ENCODE assay signal across 13 mouse cellular contexts in genomic region chr9:121889927-121890440, GRCm38 (mm10). TPM values are rescaled to one million over a fixed set of nuclear protein-coding genes. Genes with fewer than 3 reads are reported as not detected.
A peak's percentile ranks its signal among the peaks of the same experiment; 100 is the strongest.
DNase-seq lines count a peak whose midpoint lies in the region; ATAC-seq and TF ChIP-seq lines count a peak whose summit lies in the region.
"Had no signal": no experiment of that assay in that cellular context is flagged by ENCODE, and none has a peak within 500 bp of the region (broad histone marks: within the 10 kb centered on the region; RNA-seq: fewer than 3 reads in every experiment).

No protein-coding gene starts in this region.

- 69% methylated on average over 4 of the region's 4 CpGs for WGBS in embryonic facial prominence, embryonic 12.5 days
- WGBS in embryonic facial prominence, embryonic 10.5 days, result 72% methylated on average over 4 of the region's 4 CpGs
- WGBS in liver, adult 2 months, result 8% methylated on average over 4 of the region's 4 CpGs
- 85% methylated on average over 4 of the region's 4 CpGs for WGBS in midbrain, embryonic 15.5 days

- ATAC-seq in embryonic facial prominence, embryonic 12.5 days (ENCODE audit: insufficient number of reproducible peaks, insufficient read depth, low FRiP score, low TSS enrichment), result no peak
- ATAC-seq in midbrain, embryonic 15.5 days (replicated peaks), result no peak

- H3K4me3 ChIP-seq in embryonic facial prominence, embryonic 12.5 days, result no peak overlapping the region
- H3K4me3 ChIP-seq in embryonic facial prominence, embryonic 10.5 days, result no peak overlapping the region
- no peak overlapping the region for H3K4me3 ChIP-seq in liver, adult 2 months (ENCODE audit: insufficient read depth, low read depth, low read length)
- H3K4me3 ChIP-seq in midbrain, embryonic 15.5 days, result no peak overlapping the region
- H3K4me3 ChIP-seq: hindbrain, embryonic 13.5 days; neural tube, embryonic 12.5 days had no signal

- no peak for DNase-seq in embryonic facial prominence, embryonic 10.5 days (ENCODE audit: low spot score)
- DNase-seq in liver, adult 2 months (ENCODE audit: extremely low read depth, low read depth, low spot score), result peak; percentile 93
- DNase-seq in liver, result no peak
- peak; percentile 28 for DNase-seq in urinary bladder, adult 2 months (ENCODE audit: low spot score)
- DNase-seq in urinary bladder, postnatal 14 days (ENCODE audit: low spot score), result no peak
- DNase-seq in embryo, embryonic 10.5 days (ENCODE audit: low spot score), result no peak
- DNase-seq: B cell, adult 2 months; cerebellum, adult 9-10 months had no signal

- TF ChIP-seq POLR2A in liver, adult 2 months (IDR thresholded peaks at IDR 0.05; ENCODE audit: extremely low read depth, insufficient read depth, low read length), result no peak

- H3K9me3 ChIP-seq in embryonic facial prominence, embryonic 12.5 days, result no peaks in the 10 kb centered on the region
- H3K9me3 ChIP-seq in embryonic facial prominence, embryonic 10.5 days, result no peaks in the 10 kb centered on the region
- H3K9me3 ChIP-seq in midbrain, embryonic 15.5 days, result no peaks in the 10 kb centered on the region
- H3K9me3 ChIP-seq: hindbrain, embryonic 13.5 days; neural tube, embryonic 12.5 days had no signal

- H3K79me2 ChIP-seq in liver, adult 2 months (ENCODE audit: control insufficient read depth, insufficient read depth, low read length), result no peaks in the 10 kb centered on the region

- no peaks in the 10 kb centered on the region for H3K36me3 ChIP-seq in embryonic facial prominence, embryonic 12.5 days
- H3K36me3 ChIP-seq in embryonic facial prominence, embryonic 10.5 days (replicated peaks), result no peaks in the 10 kb centered on the region
- H3K36me3 ChIP-seq in liver, adult 2 months (ENCODE audit: control insufficient read depth, insufficient read depth, low read length), result no peaks in the 10 kb centered on the region
- H3K36me3 ChIP-seq in midbrain, embryonic 15.5 days (replicated peaks), result no peaks in the 10 kb centered on the region
- H3K36me3 ChIP-seq: hindbrain, embryonic 13.5 days; neural tube, embryonic 12.5 days had no signal

- H3K27ac ChIP-seq in embryonic facial prominence, embryonic 12.5 days, result no peak overlapping the region
- H3K27ac ChIP-seq in embryonic facial prominence, embryonic 10.5 days (replicated peaks), result no peak overlapping the region; the same call in 1 of the 2 replicates
- H3K27ac ChIP-seq in liver, adult 2 months (replicated peaks; ENCODE audit: insufficient read depth, low read depth, low read length), result peak overlapping the region; percentile 66
- H3K27ac ChIP-seq in midbrain, embryonic 15.5 days, result no peak overlapping the region
- H3K27ac ChIP-seq: hindbrain, embryonic 13.5 days; neural tube, embryonic 12.5 days had no signal

- H3K4me1 ChIP-seq in embryonic facial prominence, embryonic 12.5 days, result peaks cover 3% of the 10 kb centered on the region; the same call in 1 of the 2 replicates
- H3K4me1 ChIP-seq in embryonic facial prominence, embryonic 10.5 days, result peaks cover 18% of the 10 kb centered on the region
- peaks cover 18% of the 10 kb centered on the region for H3K4me1 ChIP-seq in liver, adult 2 months (ENCODE audit: control insufficient read depth, insufficient read depth, low read length)
- 0 out of 2 replicates have a peak, but pooled peaks cover 4% of the 10 kb centered on the region for H3K4me1 ChIP-seq in midbrain, embryonic 15.5 days

- peak overlapping the region; percentile 30; the same call in 1 of the 2 replicates for H3K9ac ChIP-seq in embryonic facial prominence, embryonic 12.5 days
- peak overlapping the region; percentile 18 for H3K9ac ChIP-seq in liver, adult 2 months (ENCODE audit: low read depth, low read length)
- H3K9ac ChIP-seq in midbrain, embryonic 15.5 days, result no peak overlapping the region
- H3K9ac ChIP-seq: hindbrain, embryonic 13.5 days; neural tube, embryonic 12.5 days had no signal

- peak overlapping the region; percentile 33; the same call in 1 of the 2 replicates for H3K4me2 ChIP-seq in embryonic facial prominence, embryonic 12.5 days (replicated peaks)
- no peak overlapping the region for H3K4me2 ChIP-seq in midbrain, embryonic 15.5 days

- no peaks in the 10 kb centered on the region for H3K27me3 ChIP-seq in embryonic facial prominence, embryonic 12.5 days
- H3K27me3 ChIP-seq in embryonic facial prominence, embryonic 10.5 days (replicated peaks; ENCODE audit: low read depth, poor library complexity, severe bottlenecking), result no peaks in the 10 kb centered on the region; the same call in 1 of the 2 replicates
- no peaks in the 10 kb centered on the region for H3K27me3 ChIP-seq in liver, adult 2 months (ENCODE audit: control insufficient read depth, insufficient read depth, low read length)
- no peaks in the 10 kb centered on the region for H3K27me3 ChIP-seq in midbrain, embryonic 15.5 days (replicated peaks)
- H3K27me3 ChIP-seq: hindbrain, embryonic 13.5 days; neural tube, embryonic 12.5 days had no signal

- TF ChIP-seq CTCF in liver, adult 2 months (IDR thresholded peaks at IDR 0.05; ENCODE audit: low read depth, low read length), result no peak

RNA-seq across cellular contexts. Expression of gene Ackr2, which starts 8.2 kb away (rescaled TPM):
- 0.22 and 0.27 TPM in 2 replicates for polyA plus RNA-seq in embryonic facial prominence, embryonic 12.5 days (2016; fragmentation: Nextera tagmentation; extraction: Ambion mirVana)
- polyA plus RNA-seq in embryonic facial prominence, embryonic 10.5 days (2016; fragmentation: Nextera tagmentation; extraction: Ambion mirVana), result 0.18 and 0.52 TPM in 2 replicates
- total RNA-seq in liver, adult 2 months (2014; rRNA removed), result 1.6 and 2.3 TPM in 2 replicates
- polyA plus RNA-seq in liver, adult 2 months (2012; rRNA removed), result 1.4 and 2.4 TPM in 2 replicates
- 5.0 and 8.7 TPM in 2 replicates for polyA plus RNA-seq in urinary bladder, adult 2 months (2012; rRNA removed)
- 2.8 and 3.5 TPM in 2 replicates for polyA plus RNA-seq in midbrain, embryonic 15.5 days (2015; fragmentation: Nextera tagmentation; extraction: Ambion mirVana)

RNA-seq across cellular contexts. Expression of gene Cyp8b1, which starts 26.1 kb away (rescaled TPM):
- polyA plus RNA-seq in embryonic facial prominence, embryonic 12.5 days (2016; fragmentation: Nextera tagmentation; extraction: Ambion mirVana), result not detected in 2 replicates
- not detected in 2 replicates for polyA plus RNA-seq in embryonic facial prominence, embryonic 10.5 days (2016; fragmentation: Nextera tagmentation; extraction: Ambion mirVana)
- total RNA-seq in liver, adult 2 months (2014; rRNA removed), result 86.4 and 128 TPM in 2 replicates
- 292 and 305 TPM in 2 replicates for polyA plus RNA-seq in liver, adult 2 months (2012; rRNA removed)
- polyA plus RNA-seq in urinary bladder, adult 2 months (2012; rRNA removed), result 0.13 and 0.14 TPM in 2 replicates
- polyA plus RNA-seq in midbrain, embryonic 15.5 days (2015; fragmentation: Nextera tagmentation; extraction: Ambion mirVana), result not detected in 2 replicates
- total RNA-seq: left cerebral cortex, postnatal 10 days had no signal
- polyA plus RNA-seq: hindbrain, embryonic 13.5 days; neural tube, embryonic 12.5 days had no signal

RNA-seq across cellular contexts. Expression of gene Higd1a, which starts 31.8 kb away (rescaled TPM):
- polyA plus RNA-seq in embryonic facial prominence, embryonic 12.5 days (2016; fragmentation: Nextera tagmentation; extraction: Ambion mirVana), result 128 and 154 TPM in 2 replicates
- polyA plus RNA-seq in embryonic facial prominence, embryonic 10.5 days (2016; fragmentation: Nextera tagmentation; extraction: Ambion mirVana), result 195 and 201 TPM in 2 replicates
- 45.6 and 65.6 TPM in 2 replicates for total RNA-seq in liver, adult 2 months (2014; rRNA removed)
- 14.7 and 20.2 TPM in 2 replicates for polyA plus RNA-seq in liver, adult 2 months (2012; rRNA removed)
- 55.1 and 55.2 TPM in 2 replicates for polyA plus RNA-seq in urinary bladder, adult 2 months (2012; rRNA removed)
- polyA plus RNA-seq in midbrain, embryonic 15.5 days (2015; fragmentation: Nextera tagmentation; extraction: Ambion mirVana), result 142 and 144 TPM in 2 replicates

RNA-seq across cellular contexts. Expression of gene Ccdc13, which starts 50.7 kb away (rescaled TPM):
- 1.3 and 1.5 TPM in 2 replicates for polyA plus RNA-seq in embryonic facial prominence, embryonic 12.5 days (2016; fragmentation: Nextera tagmentation; extraction: Ambion mirVana)
- polyA plus RNA-seq in embryonic facial prominence, embryonic 10.5 days (2016; fragmentation: Nextera tagmentation; extraction: Ambion mirVana), result 0.83 and 1.2 TPM in 2 replicates
- total RNA-seq in liver, adult 2 months (2014; rRNA removed), result not detected in 2 replicates
- polyA plus RNA-seq in liver, adult 2 months (2012; rRNA removed), result not detected in 2 replicates
- polyA plus RNA-seq in urinary bladder, adult 2 months (2012; rRNA removed), result 0.62 and 1.3 TPM in 2 replicates
- 4.1 and 4.2 TPM in 2 replicates for polyA plus RNA-seq in midbrain, embryonic 15.5 days (2015; fragmentation: Nextera tagmentation; extraction: Ambion mirVana)

Comparison
In these comparisons a context has a peak if more than half of its experiments do, and no peak if none do; other contexts are left out.
1. DNase-seq: peak in liver, adult 2 months (single experiment) and urinary bladder, adult 2 months (single experiment); none in embryonic facial prominence, embryonic 10.5 days (single experiment), liver (single experiment), urinary bladder, postnatal 14 days (single experiment) and embryo, embryonic 10.5 days (single experiment).
2. RNA of gene Cyp8b1, which starts 26.1 kb away (polyA plus RNA-seq): 292 to 305 TPM in liver, adult 2 months; 0.13 to 0.14 TPM in urinary bladder, adult 2 months, not detected in midbrain, embryonic 15.5 days, not detected in embryonic facial prominence, embryonic 12.5 days and not detected in embryonic facial prominence, embryonic 10.5 days; every median in the first group is over 100 times any median in the second.